Mouse (Mus musculus) bone marrow, adult 2 months (tissue): Measurements from ENCODE around the gene Lrrk1.

Experiments used
- CTCF ChIP-seq: fragments of 200-500 bp; IDR thresholded peaks from 2 replicates; pipeline ENCODE4 v1.5.1; 2011; ENCODE audit warnings: low read length, control low read depth; ENCODE audit not compliant: control insufficient read depth, insufficient read depth
- POLR2A ChIP-seq: fragments of 200-500 bp; IDR thresholded peaks from 2 replicates; pipeline ENCODE4 v1.6.1; 2011; ENCODE audit warnings: low read depth, mild to moderate bottlenecking, control low read depth, low read length, borderline replicate concordance; ENCODE audit not compliant: control insufficient read depth

DNA sequence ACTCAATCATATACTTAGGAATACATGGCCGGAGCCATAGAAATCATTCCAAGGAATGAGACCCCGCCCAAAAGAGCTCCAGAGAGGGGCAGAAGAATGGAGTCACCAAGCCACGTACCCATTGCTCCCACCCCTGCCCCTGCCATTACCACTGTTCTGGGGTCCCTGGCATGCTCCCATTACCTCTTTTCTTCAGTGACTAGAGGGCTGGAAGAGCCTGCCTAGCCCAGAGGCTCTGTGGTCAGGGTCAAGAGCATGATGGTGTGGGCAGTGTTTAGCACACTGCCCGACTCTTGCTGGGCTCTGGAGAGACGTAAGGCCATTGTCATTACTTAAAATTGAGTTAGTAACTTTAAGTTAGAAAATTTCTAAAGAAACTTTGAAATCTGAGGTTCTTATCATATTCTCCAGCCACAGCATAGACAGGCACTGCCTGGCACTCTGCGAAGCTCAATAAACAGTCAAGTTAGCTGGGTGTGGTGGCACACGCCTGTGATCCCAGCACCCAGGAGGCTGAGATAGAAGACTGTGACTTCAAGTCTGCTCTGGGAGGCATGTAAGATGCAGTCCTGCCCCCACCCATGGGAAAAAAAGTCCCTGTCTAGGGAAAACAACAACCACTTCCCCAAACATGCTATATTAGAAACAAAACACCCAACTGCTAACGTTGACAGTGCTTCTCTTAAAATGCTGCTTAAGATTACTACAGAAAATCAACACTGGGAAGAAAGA is 32.2 kb downstream of the Lrrk1 start:
- TF ChIP-seq POLR2A (no peak), CTCF (no peak)
